Mouse (Mus musculus): ENCODE results near the gene Mindy4b-ps.

The Mindy4b-ps gene

DNA sequence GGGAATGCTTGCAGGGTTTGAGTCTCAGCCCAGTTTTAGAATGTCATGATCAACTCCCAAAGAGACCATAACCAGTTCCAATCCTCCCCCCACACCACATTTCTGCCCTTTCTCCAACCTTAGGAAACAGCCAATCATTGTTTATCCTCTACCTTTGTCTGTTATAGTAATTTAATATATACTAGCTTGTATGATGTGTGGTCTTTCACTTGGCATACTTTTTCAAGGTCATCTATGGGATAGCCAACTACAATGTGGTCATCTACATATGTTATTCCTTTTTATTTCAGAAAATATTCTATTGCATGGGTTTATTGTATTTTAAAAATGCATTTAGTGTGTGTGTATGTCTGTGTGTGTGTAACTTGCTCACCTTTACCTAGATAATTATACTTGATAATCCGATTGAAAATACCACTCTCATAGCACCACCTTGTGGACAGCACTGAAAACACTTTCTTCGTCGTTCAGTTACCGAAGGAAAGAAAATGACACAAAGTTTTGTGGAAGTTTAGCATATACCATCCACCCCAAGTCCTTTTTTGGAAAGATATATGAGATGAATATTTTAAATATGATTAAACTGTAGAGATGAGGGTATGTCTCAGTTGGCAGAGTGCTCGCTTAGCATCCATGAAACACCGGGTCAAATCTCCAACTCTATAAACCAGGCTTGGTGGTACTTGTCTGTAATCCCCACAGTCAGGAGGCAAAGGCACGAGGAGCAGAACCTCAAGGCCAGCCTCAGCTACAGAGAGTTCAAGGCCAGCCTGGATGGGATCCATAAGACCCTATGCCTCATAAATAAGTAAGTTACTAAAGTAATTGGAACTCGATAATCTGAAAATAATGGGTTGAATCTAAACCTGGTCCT lies 37.7 kb downstream of the Mindy4b-ps start:
- no peak for DNase-seq

GRCm38 (mm10) chr3:58783602-58784218 lies 38.4 kb downstream of the Mindy4b-ps start:
- DNase-seq = no peak

- no peak for DNase-seq
Measured at GRCm38 (mm10) chr3:58756429-58756828, 65.7 kb downstream of the Mindy4b-ps start.

DNA sequence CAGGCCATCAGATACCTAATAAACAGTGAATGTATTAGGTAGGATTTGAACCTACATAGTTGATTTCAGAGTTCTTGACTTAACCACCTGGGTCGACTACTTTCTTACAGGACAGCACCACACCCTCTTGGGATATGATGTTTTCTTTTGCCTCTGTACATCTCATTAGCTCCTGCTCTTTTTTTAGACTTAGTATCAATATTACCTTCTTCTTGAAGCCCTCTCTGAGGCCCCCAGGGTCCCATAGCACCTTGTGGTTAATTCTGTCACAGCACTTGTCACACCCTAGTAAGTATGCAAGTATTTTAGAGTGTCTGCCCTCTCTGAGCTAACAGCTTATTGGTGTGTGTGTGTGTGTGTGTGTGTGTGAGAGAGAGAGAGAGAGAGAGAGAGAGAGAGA lies 66.3 kb downstream of the Mindy4b-ps start:
- no peak for DNase-seq

- DNase-seq = no peak
Measured at GRCm38 (mm10) chr3:58754361-58754760, 67.8 kb downstream of the Mindy4b-ps start.

GRCm38 (mm10) chr3:58751818-58752620 lies 70.1 kb downstream of the Mindy4b-ps start:
- DNase-seq = no peak

DNA sequence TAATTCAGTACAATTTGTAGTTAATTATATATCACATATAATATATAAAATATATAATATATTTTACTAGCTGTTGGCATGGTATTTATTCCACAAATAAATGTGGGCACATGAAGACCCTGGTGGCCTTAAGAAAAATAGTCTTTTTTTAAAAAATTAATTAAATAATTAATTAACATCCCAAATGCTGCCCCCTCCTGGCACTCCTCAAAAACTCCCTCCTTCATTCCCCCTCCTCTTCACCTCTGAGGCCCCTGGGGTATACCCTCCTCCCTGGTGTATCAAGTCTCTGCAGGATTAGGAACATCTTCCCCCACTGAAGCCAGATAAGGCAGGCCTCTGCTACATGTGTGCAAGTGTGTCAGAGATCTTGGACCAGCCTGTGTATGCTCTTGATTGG lies 73.4 kb downstream of the Mindy4b-ps start:
- DNase-seq = no peak

GRCm38 (mm10) chr3:58747924-58748323 lies 74.2 kb downstream of the Mindy4b-ps start:
- DNase-seq = no peak

- DNase-seq = no peak
Measured at GRCm38 (mm10) chr3:58739536-58739935, 82.6 kb downstream of the Mindy4b-ps start.

Measured in thymus, postnatal 36 days (tissue).